Mouse (Mus musculus) C2C12 (cell line): ENCODE results near the gene Hoxc9.

ENCODE experiments used
- CEBPB ChIP-seq: IDR thresholded peaks from one replicate; pipeline ENCODE4 v1.6.1; 2011; ENCODE audit warnings: low read depth, mild to moderate bottlenecking, control low read depth, moderate library complexity
- CTCF ChIP-seq: IDR thresholded peaks from one replicate; pipeline ENCODE4 v1.5.1; 2011; ENCODE audit not compliant: control insufficient read depth, insufficient read depth, insufficient read length
- FOSL1 ChIP-seq: IDR thresholded peaks from one replicate; pipeline ENCODE4 v1.8.0; 2011; ENCODE audit warnings: mild to moderate bottlenecking, low read length; ENCODE audit not compliant: poor library complexity, insufficient read depth, severe bottlenecking
- MAX ChIP-seq: IDR thresholded peaks from one replicate; pipeline ENCODE4 v1.6.1; 2011; ENCODE audit warnings: mild to moderate bottlenecking, control low read depth
- MYOD1 ChIP-seq: IDR thresholded peaks from one replicate; pipeline ENCODE4 v1.6.1; 2011; ENCODE audit warnings: low read depth; ENCODE audit not compliant: control insufficient read depth, insufficient read length
- MYOG ChIP-seq: IDR thresholded peaks from one replicate; pipeline ENCODE4 v1.6.1; 2011; ENCODE audit not compliant: control insufficient read depth, insufficient read length; ENCODE audit errors: extremely low read depth
- USF1 ChIP-seq: IDR thresholded peaks from one replicate; pipeline ENCODE4 v1.6.1; 2011; ENCODE audit warnings: low read depth, mild to moderate bottlenecking, control low read depth, moderate library complexity

GRCm38 (mm10) chr15:103032646-103033575, 56.7 kb downstream of the Hoxc9 start:
- TF ChIP-seq CTCF (no peak), MYOD1 (no peak), USF1 (no peak), MAX (no peak), CEBPB (no peak), MYOG (no peak), FOSL1 (no peak)
